Mouse (Mus musculus): Measurements from ENCODE around the gene Olfr107. TPM values are rescaled to one million over a fixed set of nuclear protein-coding genes. Genes with fewer than 3 reads are reported as not detected.

Gene Olfr107
- polyA plus RNA-seq (2011; ENCODE audit: insufficient read depth, insufficient read length, low read depth, missing spikeins): not detected in 2 replicates

DNA sequence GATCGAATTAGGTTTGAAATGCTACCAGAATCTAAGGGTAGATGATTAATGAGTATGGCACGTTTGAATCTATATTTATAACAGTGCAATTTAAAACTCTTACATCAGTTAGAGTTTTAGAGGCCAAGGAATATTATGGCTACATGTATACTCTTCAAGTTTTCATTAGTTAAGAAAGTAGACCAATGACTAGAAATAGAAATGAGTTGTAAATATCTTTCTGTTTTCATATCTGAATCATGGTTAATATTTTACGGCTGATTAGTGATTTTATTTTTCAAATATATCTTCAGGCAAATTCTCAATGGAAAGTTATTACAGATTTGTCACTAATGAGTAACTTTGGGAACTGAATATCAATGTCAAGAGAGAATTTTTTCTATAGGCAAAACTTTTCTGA, at the start of gene Olfr107:
Gene Olfr107, plus strand, starts transcription at position 301 of the 400 bp plus-strand sequence.
- Histone ChIP-seq H3K4me3 (ENCODE audit: low read depth, low read length) (no peak within 1 kb of the TSS), H3K36me3 (ENCODE audit: control insufficient read depth, insufficient read depth, low read length, poor library complexity, severe bottlenecking) (no peaks in the 10 kb centered on the region), H3K9me3 (replicated peaks; ENCODE audit: control insufficient read depth, insufficient read depth, low read length, poor library complexity, severe bottlenecking) (no peaks in the 10 kb centered on the region), H3K27ac (ENCODE audit: insufficient read depth, low read length) (no peak within 1 kb of the TSS), H3K9ac (ENCODE audit: low read depth, poor library complexity, severe bottlenecking) (no peak within 1 kb of the TSS), H3K4me1 (ENCODE audit: control insufficient read depth, insufficient read depth, low read length) (no peaks in the 10 kb centered on the region), H3K27me3 (ENCODE audit: control insufficient read depth, insufficient read depth, low read length, poor library complexity, severe bottlenecking) (no peaks in the 10 kb centered on the region)
- no peak for TF ChIP-seq EP300 (IDR thresholded peaks at IDR 0.05; ENCODE audit: insufficient read depth, low read depth, low read length)
- no peak for TF ChIP-seq POLR2A (IDR thresholded peaks at IDR 0.05; ENCODE audit: insufficient read depth, low read length)
- TF ChIP-seq CTCF (IDR thresholded peaks at IDR 0.05; ENCODE audit: low read depth, low read length): no peak

DNA sequence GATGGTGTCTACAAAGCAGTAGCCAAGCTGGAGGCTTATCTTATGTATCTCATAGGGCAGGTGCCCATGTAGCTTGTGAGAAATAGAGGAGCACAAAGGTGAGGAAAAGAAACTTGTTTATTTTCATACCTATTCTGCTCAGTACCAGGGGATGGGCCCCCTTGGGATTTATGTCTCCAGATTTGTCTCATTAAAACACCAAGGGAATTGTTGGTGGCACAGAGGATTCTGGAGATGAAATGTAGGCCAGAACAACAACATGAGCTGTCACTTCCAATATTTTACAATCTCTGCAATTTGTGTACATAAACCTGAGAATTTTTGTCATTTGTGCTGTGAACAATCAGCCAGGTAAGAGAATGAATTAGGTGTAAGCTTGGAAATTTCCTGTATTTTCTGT, 39.7 kb upstream of the Olfr107 start, which contains the start of gene Olfr104-ps:
Gene Olfr104-ps, plus strand, starts transcription at position 301 of the 400 bp plus-strand sequence.
- no peak within 1 kb of the TSS for H3K4me3 ChIP-seq (ENCODE audit: low read depth, low read length)
- TF ChIP-seq EP300 (IDR thresholded peaks at IDR 0.05; ENCODE audit: insufficient read depth, low read depth, low read length): no peak
- TF ChIP-seq POLR2A (IDR thresholded peaks at IDR 0.05; ENCODE audit: insufficient read depth, low read length): no peak
- no peak for TF ChIP-seq CTCF (IDR thresholded peaks at IDR 0.05; ENCODE audit: low read depth, low read length)
- no peaks in the 10 kb centered on the region for H3K36me3 ChIP-seq (ENCODE audit: control insufficient read depth, insufficient read depth, low read length, poor library complexity, severe bottlenecking)

DNA sequence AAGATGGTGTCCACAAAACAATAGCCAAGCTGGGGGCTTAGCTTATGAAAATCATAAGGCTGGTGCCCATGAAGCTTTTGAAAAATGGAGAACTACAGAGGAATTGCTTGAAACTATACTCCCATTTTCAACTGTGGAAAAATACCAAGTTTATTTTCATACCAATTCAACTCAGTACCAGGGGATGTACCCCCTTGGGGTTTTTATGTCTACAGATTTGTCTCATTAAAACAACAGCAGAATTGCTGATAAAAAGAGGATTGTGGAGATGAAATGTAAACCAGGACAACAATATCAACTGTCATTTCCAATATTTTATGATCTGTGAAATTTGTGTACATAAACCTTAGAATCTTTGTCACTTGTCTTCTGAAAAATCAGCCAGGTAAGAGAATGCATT, 20.3 kb upstream of the Olfr107 start, which contains the start of gene Olfr105-ps:
Gene Olfr105-ps, plus strand, starts transcription at position 301 of the 400 bp plus-strand sequence.
- no peaks in the 10 kb centered on the region for H3K27me3 ChIP-seq (ENCODE audit: control insufficient read depth, insufficient read depth, low read length, poor library complexity, severe bottlenecking)
- no peak within 1 kb of the TSS for H3K4me3 ChIP-seq (ENCODE audit: low read depth, low read length)
- no peaks in the 10 kb centered on the region for H3K4me1 ChIP-seq (ENCODE audit: control insufficient read depth, insufficient read depth, low read length)
- no peaks in the 10 kb centered on the region for H3K9me3 ChIP-seq (replicated peaks; ENCODE audit: control insufficient read depth, insufficient read depth, low read length, poor library complexity, severe bottlenecking)
- no peaks in the 10 kb centered on the region for H3K36me3 ChIP-seq (ENCODE audit: control insufficient read depth, insufficient read depth, low read length, poor library complexity, severe bottlenecking)
- no peak within 1 kb of the TSS for H3K9ac ChIP-seq (ENCODE audit: low read depth, poor library complexity, severe bottlenecking)
- no peak for TF ChIP-seq POLR2A (IDR thresholded peaks at IDR 0.05; ENCODE audit: insufficient read depth, low read length)
- TF ChIP-seq CTCF (IDR thresholded peaks at IDR 0.05; ENCODE audit: low read depth, low read length): no peak
- no peak within 1 kb of the TSS for H3K27ac ChIP-seq (ENCODE audit: insufficient read depth, low read length)

More for the DNA sequence above, 39.7 kb upstream of the Olfr107 start, which contains the start of gene Olfr104-ps:
- Histone ChIP-seq H3K27ac (ENCODE audit: insufficient read depth, low read length) (no peak within 1 kb of the TSS), H3K4me1 (ENCODE audit: control insufficient read depth, insufficient read depth, low read length) (no peaks in the 10 kb centered on the region), H3K9me3 (replicated peaks; ENCODE audit: control insufficient read depth, insufficient read depth, low read length, poor library complexity, severe bottlenecking) (no peaks in the 10 kb centered on the region; the same call in 1 of the 2 replicates), H3K27me3 (ENCODE audit: control insufficient read depth, insufficient read depth, low read length, poor library complexity, severe bottlenecking) (no peaks in the 10 kb centered on the region), H3K9ac (ENCODE audit: low read depth, poor library complexity, severe bottlenecking) (no peak within 1 kb of the TSS)

DNA sequence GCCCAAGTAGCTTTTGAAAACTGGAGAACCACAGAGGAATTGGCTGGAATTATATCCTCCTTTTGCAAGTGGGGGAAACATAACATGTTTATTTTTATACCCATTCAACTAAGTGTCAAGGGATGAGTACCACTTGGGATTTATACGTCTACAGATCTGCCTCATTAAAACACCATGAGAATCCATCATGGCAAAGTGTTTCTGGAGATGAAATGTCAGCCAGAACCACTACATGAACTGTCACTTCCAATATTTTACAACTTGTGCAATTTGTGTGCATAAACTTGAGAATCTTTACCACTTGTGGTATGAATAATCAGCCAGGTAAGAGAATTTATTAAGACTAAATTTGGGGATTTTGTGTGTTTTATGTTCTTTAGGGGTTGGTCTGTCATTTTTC, 8.9 kb upstream of the Olfr107 start, which contains the start of gene Olfr106-ps:
Gene Olfr106-ps, plus strand, starts transcription at position 301 of the 400 bp plus-strand sequence.
- Histone ChIP-seq H3K27ac (ENCODE audit: insufficient read depth, low read length) (no peak within 1 kb of the TSS), H3K36me3 (ENCODE audit: control insufficient read depth, insufficient read depth, low read length, poor library complexity, severe bottlenecking) (no peaks in the 10 kb centered on the region), H3K4me3 (ENCODE audit: low read depth, low read length) (no peak within 1 kb of the TSS), H3K4me1 (ENCODE audit: control insufficient read depth, insufficient read depth, low read length) (no peaks in the 10 kb centered on the region), H3K27me3 (ENCODE audit: control insufficient read depth, insufficient read depth, low read length, poor library complexity, severe bottlenecking) (no peaks in the 10 kb centered on the region), H3K9me3 (replicated peaks; ENCODE audit: control insufficient read depth, insufficient read depth, low read length, poor library complexity, severe bottlenecking) (no peaks in the 10 kb centered on the region), H3K9ac (ENCODE audit: low read depth, poor library complexity, severe bottlenecking) (no peak within 1 kb of the TSS)
- TF ChIP-seq POLR2A (IDR thresholded peaks at IDR 0.05; ENCODE audit: insufficient read depth, low read length) (no peak), EP300 (IDR thresholded peaks at IDR 0.05; ENCODE audit: insufficient read depth, low read depth, low read length) (no peak), CTCF (IDR thresholded peaks at IDR 0.05; ENCODE audit: low read depth, low read length) (no peak)

DNA sequence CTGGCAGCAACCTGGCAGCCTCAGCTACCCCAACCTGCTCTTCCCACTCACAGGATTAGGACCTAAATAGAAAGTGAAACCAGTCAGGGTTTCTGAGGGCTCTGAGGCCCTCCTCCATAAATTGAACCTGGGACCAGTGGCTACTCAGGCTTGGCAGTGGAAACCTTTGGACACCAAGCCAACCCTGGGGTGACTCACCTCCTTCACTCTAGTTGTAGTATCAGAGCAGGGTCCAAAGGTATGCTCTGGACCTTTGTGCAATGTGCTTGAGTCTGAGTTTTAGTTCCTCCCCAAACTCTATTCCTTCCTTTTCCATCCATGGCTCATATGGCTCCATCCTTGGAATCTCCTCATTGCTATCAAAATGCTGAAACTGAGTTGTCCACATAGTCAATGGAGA, 14.4 kb downstream of the Olfr107 start:
- Histone ChIP-seq H3K9ac (ENCODE audit: low read depth, poor library complexity, severe bottlenecking) (no peak overlapping the region), H3K36me3 (ENCODE audit: control insufficient read depth, insufficient read depth, low read length, poor library complexity, severe bottlenecking) (no peaks in the 10 kb centered on the region), H3K4me3 (ENCODE audit: low read depth, low read length) (no peak overlapping the region), H3K27ac (ENCODE audit: insufficient read depth, low read length) (no peak overlapping the region), H3K27me3 (ENCODE audit: control insufficient read depth, insufficient read depth, low read length, poor library complexity, severe bottlenecking) (no peaks in the 10 kb centered on the region), H3K9me3 (replicated peaks; ENCODE audit: control insufficient read depth, insufficient read depth, low read length, poor library complexity, severe bottlenecking) (no peaks in the 10 kb centered on the region), H3K4me1 (ENCODE audit: control insufficient read depth, insufficient read depth, low read length) (no peaks in the 10 kb centered on the region)
- no peak for TF ChIP-seq CTCF (IDR thresholded peaks at IDR 0.05; ENCODE audit: low read depth, low read length)
- TF ChIP-seq POLR2A (IDR thresholded peaks at IDR 0.05; ENCODE audit: insufficient read depth, low read length): no peak
- no peak for TF ChIP-seq EP300 (IDR thresholded peaks at IDR 0.05; ENCODE audit: insufficient read depth, low read depth, low read length)

DNA sequence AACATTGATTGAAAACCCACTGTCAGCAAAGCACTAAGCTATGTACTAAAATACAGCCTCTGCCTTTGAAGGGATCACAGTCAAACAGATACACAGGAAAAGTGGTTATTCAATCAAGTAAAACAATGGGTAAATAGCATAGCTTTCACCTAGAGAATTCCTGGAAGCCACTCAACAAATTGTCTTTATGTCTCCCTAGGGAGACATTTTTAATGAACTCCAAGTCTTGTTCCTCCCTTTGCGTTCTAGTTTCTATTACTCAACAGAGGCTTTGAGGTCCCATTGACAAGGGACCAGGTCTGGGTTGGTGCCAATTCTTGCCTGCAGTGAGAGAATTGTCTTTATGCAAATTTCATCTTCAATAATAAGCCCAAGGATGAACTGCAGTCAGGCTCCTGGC, 46.2 kb downstream of the Olfr107 start, which contains the start of gene Olfr108:
Gene Olfr108, plus strand, starts transcription at position 301 of the 400 bp plus-strand sequence.
- no peak within 1 kb of the TSS for H3K4me3 ChIP-seq (ENCODE audit: low read depth, low read length)
- H3K27me3 ChIP-seq (ENCODE audit: control insufficient read depth, insufficient read depth, low read length, poor library complexity, severe bottlenecking): no peaks in the 10 kb centered on the region
- TF ChIP-seq POLR2A (IDR thresholded peaks at IDR 0.05; ENCODE audit: insufficient read depth, low read length): no peak
- TF ChIP-seq CTCF (IDR thresholded peaks at IDR 0.05; ENCODE audit: low read depth, low read length): no peak
- no peak for TF ChIP-seq EP300 (IDR thresholded peaks at IDR 0.05; ENCODE audit: insufficient read depth, low read depth, low read length)
- no peak within 1 kb of the TSS for H3K27ac ChIP-seq (ENCODE audit: insufficient read depth, low read length)
- H3K9ac ChIP-seq (ENCODE audit: low read depth, poor library complexity, severe bottlenecking): no peak within 1 kb of the TSS
- no peaks in the 10 kb centered on the region for H3K9me3 ChIP-seq (replicated peaks; ENCODE audit: control insufficient read depth, insufficient read depth, low read length, poor library complexity, severe bottlenecking)
- no peaks in the 10 kb centered on the region for H3K36me3 ChIP-seq (ENCODE audit: control insufficient read depth, insufficient read depth, low read length, poor library complexity, severe bottlenecking)
- no peaks in the 10 kb centered on the region for H3K4me1 ChIP-seq (ENCODE audit: control insufficient read depth, insufficient read depth, low read length)

Other genes starting within 250 kb of the Olfr107 start
- 0.57 and 1.1 TPM in 2 replicates for gene Olfr93, start 237.7 kb upstream of the Olfr107 start, polyA plus RNA-seq (2011; ENCODE audit: insufficient read depth, insufficient read length, low read depth, missing spikeins)
- gene Ubd, start 205.3 kb upstream of the Olfr107 start, polyA plus RNA-seq (2011; ENCODE audit: insufficient read depth, insufficient read length, low read depth, missing spikeins): 56.7 and 70.8 TPM in 2 replicates
- gene Olfr94, start 198.2 kb upstream of the Olfr107 start, polyA plus RNA-seq (2011; ENCODE audit: insufficient read depth, insufficient read length, low read depth, missing spikeins): 0.37 TPM in 1 of 2 replicates, not detected in the other
- gene Olfr95, start 186.1 kb upstream of the Olfr107 start, polyA plus RNA-seq (2011; ENCODE audit: insufficient read depth, insufficient read length, low read depth, missing spikeins): 0.12 TPM in 1 of 2 replicates, not detected in the other
- not detected in 2 replicates for gene Olfr96, start 179.1 kb upstream of the Olfr107 start, polyA plus RNA-seq (2011; ENCODE audit: insufficient read depth, insufficient read length, low read depth, missing spikeins)
- gene Olfr97, start 161.9 kb upstream of the Olfr107 start, polyA plus RNA-seq (2011; ENCODE audit: insufficient read depth, insufficient read length, low read depth, missing spikeins): not detected in 2 replicates
- gene Olfr98, start 135.5 kb upstream of the Olfr107 start, polyA plus RNA-seq (2011; ENCODE audit: insufficient read depth, insufficient read length, low read depth, missing spikeins): not detected in 2 replicates
- 3.3 and 3.4 TPM in 2 replicates for gene H2-M3, start 129.0 kb upstream of the Olfr107 start, polyA plus RNA-seq (2011; ENCODE audit: insufficient read depth, insufficient read length, low read depth, missing spikeins)
- gene Olfr99, start 115.8 kb upstream of the Olfr107 start, polyA plus RNA-seq (2011; ENCODE audit: insufficient read depth, insufficient read length, low read depth, missing spikeins): not detected in 2 replicates
- gene Olfr101, start 94.9 kb upstream of the Olfr107 start, polyA plus RNA-seq (2011; ENCODE audit: insufficient read depth, insufficient read length, low read depth, missing spikeins): not detected in 2 replicates
- gene Olfr102, start 82.2 kb upstream of the Olfr107 start, polyA plus RNA-seq (2011; ENCODE audit: insufficient read depth, insufficient read length, low read depth, missing spikeins): not detected in 2 replicates
- not detected in 2 replicates for gene Olfr103, start 59.5 kb upstream of the Olfr107 start, polyA plus RNA-seq (2011; ENCODE audit: insufficient read depth, insufficient read length, low read depth, missing spikeins)
- gene Olfr104-ps, start 39.6 kb upstream of the Olfr107 start, polyA plus RNA-seq (2011; ENCODE audit: insufficient read depth, insufficient read length, low read depth, missing spikeins): not detected in 2 replicates
- gene Olfr105-ps, start 20.2 kb upstream of the Olfr107 start, polyA plus RNA-seq (2011; ENCODE audit: insufficient read depth, insufficient read length, low read depth, missing spikeins): not detected in 2 replicates
- gene Olfr106-ps, start 8.8 kb upstream of the Olfr107 start, polyA plus RNA-seq (2011; ENCODE audit: insufficient read depth, insufficient read length, low read depth, missing spikeins): not detected in 2 replicates
- gene Olfr108, start 46.3 kb downstream of the Olfr107 start, polyA plus RNA-seq (2011; ENCODE audit: insufficient read depth, insufficient read length, low read depth, missing spikeins): not detected in 2 replicates
- gene Olfr109, start 59.7 kb downstream of the Olfr107 start, polyA plus RNA-seq (2011; ENCODE audit: insufficient read depth, insufficient read length, low read depth, missing spikeins): not detected in 2 replicates
- gene H2-M2, start 84.3 kb downstream of the Olfr107 start, polyA plus RNA-seq (2011; ENCODE audit: insufficient read depth, insufficient read length, low read depth, missing spikeins): 0.52 TPM in 1 of 2 replicates, not detected in the other
- not detected in 2 replicates for gene Olfr110, start 93.2 kb downstream of the Olfr107 start, polyA plus RNA-seq (2011; ENCODE audit: insufficient read depth, insufficient read length, low read depth, missing spikeins)
- not detected in 2 replicates for gene Olfr111, start 108.8 kb downstream of the Olfr107 start, polyA plus RNA-seq (2011; ENCODE audit: insufficient read depth, insufficient read length, low read depth, missing spikeins)
- not detected in 2 replicates for gene Olfr112, start 170.2 kb downstream of the Olfr107 start, polyA plus RNA-seq (2011; ENCODE audit: insufficient read depth, insufficient read length, low read depth, missing spikeins)
- not detected in 2 replicates for gene Olfr113, start 178.4 kb downstream of the Olfr107 start, polyA plus RNA-seq (2011; ENCODE audit: insufficient read depth, insufficient read length, low read depth, missing spikeins)
- not detected in 2 replicates for gene Olfr114, start 193.5 kb downstream of the Olfr107 start, polyA plus RNA-seq (2011; ENCODE audit: insufficient read depth, insufficient read length, low read depth, missing spikeins)
- not detected in 2 replicates for gene Olfr115, start 227.9 kb downstream of the Olfr107 start, polyA plus RNA-seq (2011; ENCODE audit: insufficient read depth, insufficient read length, low read depth, missing spikeins)
- not detected in 2 replicates for gene Olfr116, start 228.0 kb downstream of the Olfr107 start, polyA plus RNA-seq (2011; ENCODE audit: insufficient read depth, insufficient read length, low read depth, missing spikeins)